Mouse (Mus musculus) hindbrain, embryonic 16.5 days (tissue): ENCODE measurements around the gene Fkbpl. TPM values are rescaled to one million over a fixed set of nuclear protein-coding genes. Genes with fewer than 3 reads are reported as not detected.

Source experiments
- ATAC-seq: fragments of 200-750 bp; cut with Nextera tagmentation; 2 replicates; pipeline ENCODE4 v1.8.0; 2017; ENCODE audit warnings: moderate TSS enrichment, moderate library complexity
- H3K27ac ChIP-seq: fragments of 300-500 bp; sonication (generic); 2 replicates; pipeline ENCODE4 v1.5.1; 2014; ENCODE audit warnings: low read depth, mild to moderate bottlenecking, control low read depth, low read length, moderate library complexity
- H3K27me3 ChIP-seq: fragments of 300-500 bp; sonication (generic); replicated peaks from 2 replicates; pipeline ENCODE4 v1.6.1; 2014; ENCODE audit warnings: low read length; ENCODE audit not compliant: control insufficient read depth, insufficient read depth
- H3K36me3 ChIP-seq: fragments of 300-500 bp; sonication (generic); 2 replicates; pipeline ENCODE4 v1.6.1; 2014; ENCODE audit warnings: mild to moderate bottlenecking, low read length, moderate library complexity, mixed read lengths; ENCODE audit not compliant: control insufficient read depth, insufficient read depth
- H3K4me1 ChIP-seq: fragments of 300-500 bp; sonication (generic); 2 replicates; pipeline ENCODE4 v1.6.1; 2014; ENCODE audit warnings: low read depth, low read length; ENCODE audit not compliant: control insufficient read depth, insufficient read depth
- H3K4me2 ChIP-seq: fragments of 300-500 bp; sonication (generic); 2 replicates; pipeline ENCODE4 v1.6.1; 2014; ENCODE audit warnings: mild to moderate bottlenecking, low read length, control low read depth, moderate library complexity
- H3K4me3 ChIP-seq: fragments of 300-500 bp; sonication (generic); 2 replicates; pipeline ENCODE4 v1.5.1; 2014; ENCODE audit warnings: mild to moderate bottlenecking, low read length, control low read depth, moderate library complexity
- H3K9ac ChIP-seq: fragments of 300-500 bp; sonication (generic); 2 replicates; pipeline ENCODE4 v1.6.1; 2014; ENCODE audit warnings: low read depth, mild to moderate bottlenecking, control low read depth, low read length, moderate library complexity
- H3K9me3 ChIP-seq: fragments of 300-500 bp; sonication (generic); 2 replicates; pipeline ENCODE4 v1.6.1; 2014; ENCODE audit warnings: mild to moderate bottlenecking, low read length, moderate library complexity; ENCODE audit not compliant: control insufficient read depth
- WGBS: fragments of 180-500 bp; shearing (Covaris S2); extraction: QIAGEN DNeasy Blood & Tissue Kit; methylation state at CpG from one replicate; pipeline ENCODE4 v1.1.7; 2014; 5-methylcytosine and 5-hydroxymethylcytosine counted together
- polyA plus RNA-seq: library from polyadenylated mRNA; unstranded; fragments of >200 nt; fragmentation: Nextera tagmentation; extraction: Ambion mirVana; gene quantifications from 2 replicates; pipeline ENCODE4 v1.2.1, GENCODE M21; 2015

Gene Fkbpl
- polyA plus RNA-seq, 1 experiment from 2014 or later: 17.0 TPM

- H3K27me3 ChIP-seq: no peaks in the 10 kb centered on the region
- H3K9ac ChIP-seq: no peak overlapping the region
- no peak overlapping the region for H3K4me3 ChIP-seq
- no peak overlapping the region for H3K27ac ChIP-seq
- H3K4me1 ChIP-seq: peaks cover 25% of the 10 kb centered on the region
- no peak overlapping the region for H3K4me2 ChIP-seq
- H3K36me3 ChIP-seq: peaks cover 11% of the 10 kb centered on the region; the same call in 1 of the 2 replicates
- WGBS: 99% methylated on average over 3 of the region's 3 CpGs
- no peaks in the 10 kb centered on the region for H3K9me3 ChIP-seq
- ATAC-seq: no peak
These were observed 19.6 kb upstream of the Fkbpl start for GRCm38 (mm10) chr17:34624981-34625380.

GRCm38 (mm10) chr17:34626062-34626772 is 18.3 kb upstream of the Fkbpl start:
- no peak for ATAC-seq
- Histone ChIP-seq H3K4me3 (peak overlapping the region; percentile 62), H3K4me1 (peaks cover 35% of the 10 kb centered on the region), H3K36me3 (0 out of 2 replicates have a peak, but pooled peaks cover 8% of the 10 kb centered on the region), H3K9ac (peak overlapping the region; percentile 76), H3K4me2 (peak overlapping the region; percentile 84), H3K9me3 (no peaks in the 10 kb centered on the region), H3K27me3 (no peaks in the 10 kb centered on the region), H3K27ac (peak overlapping the region; percentile 95)
- WGBS: 47% methylated on average over 16 of the region's 16 CpGs

- H3K36me3 ChIP-seq: 0 out of 2 replicates have a peak, but pooled peaks cover 8% of the 10 kb centered on the region
- peak overlapping the region; percentile 62 for H3K4me3 ChIP-seq
- H3K4me2 ChIP-seq: peak overlapping the region; percentile 84
- ATAC-seq: peak; percentile 44
- peaks cover 2% of the 10 kb centered on the region; the same call in 1 of the 2 replicates for H3K27me3 ChIP-seq
- H3K4me1 ChIP-seq: peaks cover 37% of the 10 kb centered on the region
- H3K27ac ChIP-seq: peak overlapping the region; percentile 95
- peak overlapping the region; percentile 76 for H3K9ac ChIP-seq
- WGBS: 0% methylated on average over 16 of the region's 18 CpGs
- no peaks in the 10 kb centered on the region for H3K9me3 ChIP-seq
These were observed 17.8 kb upstream of the Fkbpl start for GRCm38 (mm10) chr17:34626773-34627092.

- Histone ChIP-seq H3K9ac (peak overlapping the region; percentile 76), H3K27me3 (peaks cover 3% of the 10 kb centered on the region; the same call in 1 of the 2 replicates), H3K36me3 (0 out of 2 replicates have a peak, but pooled peaks cover 8% of the 10 kb centered on the region), H3K4me1 (peaks cover 43% of the 10 kb centered on the region), H3K9me3 (no peaks in the 10 kb centered on the region), H3K4me3 (peak overlapping the region; percentile 62), H3K4me2 (peak overlapping the region; percentile 84), H3K27ac (peak overlapping the region; percentile 95)
- ATAC-seq: peak; percentile 81
- WGBS: under 1% methylated on average over 43 of the region's 45 CpGs
These were observed 17.2 kb upstream of the Fkbpl start for GRCm38 (mm10) chr17:34627093-34627942.

- Histone ChIP-seq H3K4me3 (peak within 1 kb of the TSS; percentile 62), H3K9ac (peak within 1 kb of the TSS; percentile 76), H3K27ac (peak within 1 kb of the TSS; percentile 95), H3K4me1 (peaks cover 45% of the 10 kb centered on the region), H3K9me3 (no peaks in the 10 kb centered on the region), H3K4me2 (peak within 1 kb of the TSS; percentile 84), H3K36me3 (0 out of 2 replicates have a peak, but pooled peaks cover 3% of the 10 kb centered on the region), H3K27me3 (peaks cover 3% of the 10 kb centered on the region; the same call in 1 of the 2 replicates)
- no peak for ATAC-seq
- 4% methylated on average over 29 of the region's 29 CpGs for WGBS
These were observed 16.5 kb upstream of the Fkbpl start, which contains the start of gene Ppt2 for GRCm38 (mm10) chr17:34627943-34628643. Gene Ppt2, minus strand, starts transcription at chr17:34628510.

- Histone ChIP-seq H3K27ac (peak overlapping the region; percentile 55), H3K9ac (peak overlapping the region; percentile 61), H3K4me3 (peak overlapping the region; percentile 62), H3K36me3 (0 out of 2 replicates have a peak, but pooled peaks cover under 1% of the 10 kb centered on the region), H3K4me1 (peaks cover 45% of the 10 kb centered on the region), H3K4me2 (peak overlapping the region; percentile 84), H3K9me3 (no peaks in the 10 kb centered on the region), H3K27me3 (peaks cover 3% of the 10 kb centered on the region; the same call in 1 of the 2 replicates)
- ATAC-seq: no peak
- WGBS: 24% methylated on average over 5 of the region's 5 CpGs
These were observed 16.0 kb upstream of the Fkbpl start for GRCm38 (mm10) chr17:34628644-34628967.

- ATAC-seq: peak; percentile 51
- peak within 1 kb of the TSS; percentile 95 for H3K27ac ChIP-seq
- H3K4me1 ChIP-seq: peaks cover 45% of the 10 kb centered on the region
- H3K4me3 ChIP-seq: peak within 1 kb of the TSS; percentile 62
- H3K9ac ChIP-seq: peak within 1 kb of the TSS; percentile 76
- H3K27me3 ChIP-seq: peaks cover 3% of the 10 kb centered on the region; the same call in 1 of the 2 replicates
- no peaks in the 10 kb centered on the region for H3K9me3 ChIP-seq
- H3K4me2 ChIP-seq: peak within 1 kb of the TSS; percentile 84
- H3K36me3 ChIP-seq: no peaks in the 10 kb centered on the region
- WGBS: 2% methylated on average over 16 of the region's 16 CpGs
These were observed 15.3 kb upstream of the Fkbpl start, which contains the start of gene Prrt1 for GRCm38 (mm10) chr17:34629221-34629751. Gene Prrt1, plus strand, starts transcription at chr17:34629533.

GRCm38 (mm10) chr17:34629796-34630603 is 14.6 kb upstream of the Fkbpl start:
- Histone ChIP-seq H3K4me3 (peak overlapping the region; percentile 62), H3K9ac (peak overlapping the region; percentile 65), H3K9me3 (no peaks in the 10 kb centered on the region), H3K27me3 (peaks cover 3% of the 10 kb centered on the region; the same call in 1 of the 2 replicates), H3K4me1 (peaks cover 45% of the 10 kb centered on the region), H3K27ac (peak overlapping the region; percentile 19; the same call in 1 of the 2 replicates), H3K4me2 (peak overlapping the region; percentile 84), H3K36me3 (no peaks in the 10 kb centered on the region)
- ATAC-seq: no peak
- WGBS: 17% methylated on average over 12 of the region's 12 CpGs
